Mouse (Mus musculus) hindbrain, embryonic 14.5 days (tissue): ENCODE measurements around the gene Atg7. TPM values are rescaled to one million over a fixed set of nuclear protein-coding genes. Genes with fewer than 3 reads are reported as not detected.
"Not testable (repeated sequence)": the region's sequence is repeated elsewhere in the genome, so short reads cannot be mapped to it uniquely, and the experiment has no call there.

Source experiments
- ATAC-seq: fragments of 200-750 bp; cut with Nextera tagmentation; 2 replicates; pipeline ENCODE4 v1.8.0; 2017; ENCODE audit warnings: moderate number of reproducible peaks, mild to moderate bottlenecking, moderate TSS enrichment, moderate library complexity; ENCODE audit not compliant: low FRiP score
- DNase-seq: peaks from one replicate; pipeline ENCODE4 v3.0.0-alpha.2; 2015; ENCODE audit warnings: low spot score
- H3K27ac ChIP-seq: fragments of 300-500 bp; sonication (generic); 2 replicates; pipeline ENCODE4 v1.5.1; 2014; ENCODE audit warnings: mild to moderate bottlenecking, moderate library complexity
- H3K27me3 ChIP-seq: fragments of 300-500 bp; sonication (generic); 2 replicates; pipeline ENCODE4 v1.6.1; 2014; ENCODE audit warnings: mild to moderate bottlenecking, low read length, mixed read lengths; ENCODE audit not compliant: control insufficient read depth, insufficient read depth
- H3K36me3 ChIP-seq: fragments of 300-500 bp; sonication (generic); replicated peaks from 2 replicates; pipeline ENCODE4 v1.6.1; 2014; ENCODE audit not compliant: control insufficient read depth, insufficient read depth
- H3K4me1 ChIP-seq: fragments of 300-500 bp; sonication (generic); replicated peaks from 2 replicates; pipeline ENCODE4 v1.6.1; 2014; ENCODE audit warnings: antibody characterized with exemption, low read length, mixed read lengths; ENCODE audit not compliant: control insufficient read depth, insufficient read depth
- H3K4me2 ChIP-seq: fragments of 300-500 bp; sonication (generic); replicated peaks from 2 replicates; pipeline ENCODE4 v1.6.1; 2014; ENCODE audit warnings: mild to moderate bottlenecking, moderate library complexity
- H3K4me3 ChIP-seq: fragments of 300-500 bp; sonication (generic); replicated peaks from 2 replicates; pipeline ENCODE4 v1.5.1; 2014; ENCODE audit warnings: mild to moderate bottlenecking, low read length
- H3K9ac ChIP-seq: fragments of 300-500 bp; sonication (generic); 2 replicates; pipeline ENCODE4 v1.6.1; 2014
- H3K9me3 ChIP-seq: fragments of 300-500 bp; sonication (generic); 2 replicates; pipeline ENCODE4 v1.6.1; 2016; ENCODE audit warnings: low read length; ENCODE audit not compliant: control insufficient read depth
- WGBS: fragments of 180-500 bp; shearing (Covaris S2); extraction: QIAGEN DNeasy Blood & Tissue Kit; methylation state at CpG from one replicate; pipeline ENCODE4 v1.1.7; 2014; 5-methylcytosine and 5-hydroxymethylcytosine counted together
- polyA plus RNA-seq: library from polyadenylated mRNA; unstranded; fragments of >200 nt; fragmentation: Nextera tagmentation; extraction: Ambion mirVana; gene quantifications from 2 replicates; pipeline ENCODE4 v1.2.1, GENCODE M21; 2014

Gene Atg7
- polyA plus RNA-seq, 1 experiment from 2014 or later, result 18.9 TPM

DNA sequence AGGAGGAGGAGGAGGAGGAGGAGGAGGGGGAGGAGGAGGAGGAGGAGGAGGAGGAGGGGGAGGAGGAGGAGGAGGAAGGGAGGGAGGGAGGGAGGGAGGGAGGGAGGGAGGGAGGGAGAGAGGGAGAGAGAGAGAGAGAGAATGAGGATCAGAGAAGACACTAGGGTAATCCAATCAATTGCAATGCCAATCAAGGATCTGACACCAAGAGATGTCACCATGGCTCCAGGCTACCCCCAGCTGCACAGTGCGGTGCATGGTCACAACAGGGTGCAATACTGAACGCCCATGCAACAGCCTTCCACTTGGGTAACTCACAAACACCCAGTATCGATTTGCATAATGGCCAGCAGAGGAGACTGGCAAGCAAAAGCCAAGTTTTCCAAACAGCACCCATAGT, 247.1 kb downstream of the Atg7 start:
- H3K4me3 ChIP-seq, H3K9ac ChIP-seq, H3K27ac ChIP-seq, H3K9me3 ChIP-seq, H3K36me3 ChIP-seq, DNase-seq, ATAC-seq, H3K27me3 ChIP-seq: not testable (repeated sequence)
- Histone ChIP-seq H3K4me2 (0 out of 2 replicates have a peak overlapping the region, but pooled peaks have one; percentile 4), H3K4me1 (peaks cover 54% of the 10 kb centered on the region)
- 38% methylated on average over 3 of the region's 3 CpGs for WGBS

DNA sequence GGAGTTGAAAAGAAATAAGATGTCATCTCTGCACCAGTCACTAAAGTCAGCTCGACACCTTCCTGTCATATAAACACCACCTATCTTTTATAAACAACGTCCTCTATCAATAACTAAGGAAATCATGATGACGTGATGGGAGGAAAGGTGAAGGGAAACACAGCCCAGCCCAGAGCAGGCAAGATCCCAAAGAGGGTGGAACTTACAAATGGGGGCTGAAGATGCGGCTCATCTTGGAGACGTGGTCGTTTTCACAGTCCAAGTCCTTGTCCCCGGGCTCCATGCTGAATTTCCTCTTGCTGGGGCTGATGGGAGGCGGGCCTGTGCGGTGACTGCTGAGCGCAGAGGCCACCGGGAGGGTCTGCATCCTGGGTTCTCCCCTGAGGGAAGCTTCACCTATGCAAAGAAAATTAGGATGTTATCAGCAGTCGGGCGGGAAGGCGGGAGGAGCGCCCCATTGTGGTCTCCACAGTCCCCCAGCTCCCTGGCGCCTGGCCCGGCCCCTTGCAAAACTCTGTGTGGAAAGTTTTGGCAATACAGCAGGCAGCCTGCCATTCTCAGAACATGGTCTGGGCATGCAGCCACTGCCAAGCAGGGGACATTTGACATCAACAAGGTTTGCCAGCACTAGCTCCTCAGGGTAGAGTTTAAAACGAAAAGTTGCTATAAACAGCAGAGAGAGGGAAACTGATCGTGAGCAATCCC, 247.7 kb downstream of the Atg7 start:
- Histone ChIP-seq H3K9me3 (no peaks in the 10 kb centered on the region), H3K4me1 (peaks cover 54% of the 10 kb centered on the region), H3K27ac (peak overlapping the region; percentile 49), H3K4me2 (peak overlapping the region; percentile 4; the same call in 1 of the 2 replicates), H3K36me3 (no peaks in the 10 kb centered on the region), H3K4me3 (no peak overlapping the region), H3K27me3 (no peaks in the 10 kb centered on the region), H3K9ac (no peak overlapping the region)
- DNase-seq, result peak; percentile 73
- WGBS, result 38% methylated on average over 19 of the region's 19 CpGs
- ATAC-seq, result peak; percentile 28

DNA sequence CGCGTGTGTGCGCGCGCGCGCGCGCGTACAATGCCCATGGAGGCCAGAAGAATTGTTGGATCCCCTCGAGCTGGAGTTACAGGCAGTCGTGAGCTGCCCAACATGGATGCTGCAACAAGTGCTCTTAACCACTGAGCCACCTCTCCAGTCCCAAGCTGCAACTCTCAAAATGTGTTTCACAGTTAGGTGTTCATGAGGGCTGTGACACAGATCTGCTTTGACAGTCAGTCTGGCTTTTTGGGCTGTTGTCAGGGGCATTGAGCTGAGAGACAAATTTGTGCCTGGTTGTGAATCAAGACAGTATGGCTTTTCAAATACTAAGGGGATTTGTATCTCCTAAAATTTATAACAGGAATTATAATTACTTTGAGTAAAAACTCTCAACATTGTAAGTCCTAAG, 248.4 kb downstream of the Atg7 start:
- no peaks in the 10 kb centered on the region for H3K27me3 ChIP-seq
- H3K4me3 ChIP-seq, result no peak overlapping the region
- ATAC-seq (no peak), DNase-seq (no peak)
- no peaks in the 10 kb centered on the region for H3K9me3 ChIP-seq
- peaks cover 54% of the 10 kb centered on the region for H3K4me1 ChIP-seq
- H3K36me3 ChIP-seq, result no peaks in the 10 kb centered on the region
- no peak overlapping the region for H3K4me2 ChIP-seq
- 88% methylated on average over 12 of the region's 12 CpGs for WGBS
- H3K27ac ChIP-seq, result peak overlapping the region; percentile 49
- no peak overlapping the region for H3K9ac ChIP-seq

- whole genome bisulfite sequencing, result 47% methylated on average over 12 of the region's 12 CpGs
- Histone ChIP-seq H3K4me1 (peaks cover 54% of the 10 kb centered on the region), H3K27me3 (no peaks in the 10 kb centered on the region), H3K36me3 (no peaks in the 10 kb centered on the region), H3K27ac (peak overlapping the region; percentile 49), H3K4me3 (no peak overlapping the region), H3K9ac (no peak overlapping the region), H3K9me3 (no peaks in the 10 kb centered on the region), H3K4me2 (no peak overlapping the region; the same call in 1 of the 2 replicates)
- ATAC-seq, result no peak
- DNase-seq, result no peak
These were observed 248.9 kb downstream of the Atg7 start for GRCm38 (mm10) chr6:114891771-114892170.

DNA sequence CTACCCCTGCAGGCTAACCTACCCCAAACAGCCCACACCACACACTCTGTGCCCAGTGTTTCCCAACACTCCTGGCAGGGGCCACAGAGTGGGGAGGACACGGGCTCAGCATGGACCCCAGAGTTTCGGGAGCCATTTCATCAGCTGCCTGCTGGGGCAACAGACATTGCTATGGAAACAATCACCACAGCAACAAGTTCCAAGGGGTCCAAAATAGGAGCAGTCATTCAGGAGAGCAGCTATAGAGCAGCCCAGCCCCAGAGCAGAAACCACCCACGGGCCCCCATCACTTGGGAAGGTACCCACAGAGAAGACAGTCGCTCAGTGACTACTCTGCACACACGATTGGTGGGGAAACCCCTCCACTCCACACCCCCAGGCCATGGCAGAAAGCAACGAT, 249.5 kb downstream of the Atg7 start:
- H3K4me3 ChIP-seq, result no peak overlapping the region
- H3K4me1 ChIP-seq, result peaks cover 51% of the 10 kb centered on the region
- no peak overlapping the region for H3K9ac ChIP-seq
- peak overlapping the region; percentile 23; the same call in 1 of the 2 replicates for H3K4me2 ChIP-seq
- DNase-seq, result peak; percentile 70
- no peaks in the 10 kb centered on the region for H3K27me3 ChIP-seq
- 6% methylated on average over 6 of the region's 6 CpGs for WGBS
- no peaks in the 10 kb centered on the region for H3K36me3 ChIP-seq
- peak; percentile 54 for ATAC-seq
- no peaks in the 10 kb centered on the region for H3K9me3 ChIP-seq
- H3K27ac ChIP-seq, result peak overlapping the region; percentile 49

DNA sequence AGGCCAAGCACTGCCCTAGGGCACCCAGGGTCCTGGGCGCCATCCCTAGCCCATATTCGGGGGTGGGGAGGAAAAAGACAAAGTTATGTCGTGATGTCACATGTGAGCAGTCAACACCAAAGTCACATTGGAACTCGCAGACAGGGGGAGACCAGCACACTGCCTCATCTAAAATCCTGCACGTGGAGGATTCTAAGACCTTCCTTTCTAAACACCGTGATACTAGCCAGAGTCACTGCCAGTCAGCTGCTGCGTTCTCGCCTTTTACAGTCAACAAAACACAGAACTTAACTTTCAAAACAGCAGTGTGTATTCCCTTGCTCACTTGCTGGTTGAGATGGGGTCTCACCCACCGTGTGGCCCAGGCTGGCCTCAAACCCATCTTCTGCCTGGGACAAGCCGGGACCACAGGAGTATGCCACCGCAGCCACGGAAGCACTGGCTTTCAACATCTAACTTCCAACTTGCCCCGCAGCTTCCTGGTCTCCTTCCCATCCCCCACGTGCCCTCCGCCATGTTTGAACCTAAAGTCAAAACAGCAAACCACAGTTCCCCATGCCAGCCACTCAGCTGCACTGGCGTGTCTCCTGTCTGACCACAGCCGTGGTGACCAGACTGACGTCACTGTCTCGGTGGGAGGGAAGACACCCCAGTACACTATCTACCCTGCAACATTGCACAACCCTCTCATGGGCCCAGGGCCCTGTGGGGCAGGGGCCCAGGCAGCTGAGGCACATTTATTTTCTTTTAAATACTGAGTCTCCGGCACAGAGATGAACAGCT, 250.7 kb downstream of the Atg7 start:
- no peak overlapping the region for H3K9ac ChIP-seq
- no peak overlapping the region for H3K4me3 ChIP-seq
- H3K36me3 ChIP-seq, result no peaks in the 10 kb centered on the region
- DNase-seq (no peak), ATAC-seq (no peak)
- no peaks in the 10 kb centered on the region for H3K9me3 ChIP-seq
- H3K4me1 ChIP-seq, result peaks cover 48% of the 10 kb centered on the region
- H3K27ac ChIP-seq, result no peak overlapping the region
- WGBS, result 69% methylated on average over 20 of the region's 20 CpGs
- no peak overlapping the region for H3K4me2 ChIP-seq
- no peaks in the 10 kb centered on the region for H3K27me3 ChIP-seq

DNA sequence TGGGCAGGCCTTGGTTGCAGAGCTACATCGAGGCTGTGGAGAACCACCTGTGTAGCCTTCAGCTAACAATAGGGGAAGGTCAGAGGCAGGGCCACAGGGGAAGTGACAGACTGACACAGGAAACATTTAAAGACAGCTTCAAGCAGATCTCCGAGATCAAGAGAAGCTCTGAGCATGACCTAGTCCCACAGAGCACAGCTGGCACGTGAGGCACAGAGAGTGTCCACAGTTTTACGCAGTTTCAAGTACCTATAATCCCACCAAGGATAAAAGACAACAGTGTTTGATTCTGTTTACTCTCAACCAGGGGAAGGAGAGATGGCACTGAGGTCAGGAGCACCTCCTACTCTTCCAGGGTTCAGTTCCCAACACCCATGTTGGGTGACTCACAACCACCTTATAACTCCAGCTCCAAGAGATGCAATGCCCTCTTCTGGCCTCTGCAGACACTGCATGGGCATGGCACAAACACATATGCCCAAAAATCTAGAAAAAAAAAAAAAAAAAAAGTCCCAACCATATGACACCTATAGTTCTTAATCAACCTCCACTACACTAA, 251.7 kb downstream of the Atg7 start:
- Histone ChIP-seq H3K9ac (no peak overlapping the region), H3K4me2 (no peak overlapping the region), H3K27me3 (no peaks in the 10 kb centered on the region), H3K36me3 (no peaks in the 10 kb centered on the region), H3K27ac (no peak overlapping the region), H3K9me3 (no peaks in the 10 kb centered on the region), H3K4me1 (peaks cover 44% of the 10 kb centered on the region), H3K4me3 (no peak overlapping the region)
- WGBS, result 76% methylated on average over 4 of the region's 4 CpGs
- DNase-seq, result no peak
- no peak for ATAC-seq

DNA sequence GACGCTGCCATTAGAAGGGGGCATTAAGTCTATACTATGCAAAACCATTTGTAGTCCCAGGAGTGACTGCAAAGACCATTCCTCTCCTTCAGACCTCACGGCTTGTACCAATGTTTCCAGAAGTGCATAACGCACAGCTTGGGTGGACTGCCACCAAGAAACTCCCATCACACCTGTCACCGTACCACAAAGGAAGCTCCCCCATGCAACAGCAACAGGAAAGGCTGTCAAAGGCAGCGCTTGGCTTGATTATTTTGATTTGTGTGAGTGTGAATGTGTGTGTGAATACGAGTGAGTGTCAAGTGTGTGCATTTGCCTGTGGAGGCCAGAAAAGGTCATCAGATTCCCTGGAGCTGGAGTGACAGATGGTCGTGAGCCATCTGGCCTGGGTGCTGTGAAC, 252.3 kb downstream of the Atg7 start:
- 95% methylated on average over 7 of the region's 7 CpGs for WGBS
- H3K4me3 ChIP-seq, result no peak overlapping the region
- H3K36me3 ChIP-seq, result no peaks in the 10 kb centered on the region
- DNase-seq (no peak), ATAC-seq (no peak)
- H3K27ac ChIP-seq, result no peak overlapping the region
- H3K27me3 ChIP-seq, result no peaks in the 10 kb centered on the region
- H3K4me2 ChIP-seq, result no peak overlapping the region
- H3K9ac ChIP-seq, result no peak overlapping the region
- H3K4me1 ChIP-seq, result peaks cover 48% of the 10 kb centered on the region
- no peaks in the 10 kb centered on the region for H3K9me3 ChIP-seq

GRCm38 (mm10) chr6:114896281-114896680, 253.4 kb downstream of the Atg7 start:
- Histone ChIP-seq H3K27me3 (no peaks in the 10 kb centered on the region), H3K36me3 (no peaks in the 10 kb centered on the region), H3K4me3 (no peak overlapping the region), H3K27ac (no peak overlapping the region), H3K9ac (no peak overlapping the region), H3K4me2 (no peak overlapping the region), H3K4me1 (peaks cover 48% of the 10 kb centered on the region), H3K9me3 (no peaks in the 10 kb centered on the region)
- 81% methylated on average over 2 of the region's 2 CpGs for WGBS
- ATAC-seq (no peak), DNase-seq (no peak)
